8 mouse cellular contexts compared by ENCODE assay signal in the genomic region with DNA sequence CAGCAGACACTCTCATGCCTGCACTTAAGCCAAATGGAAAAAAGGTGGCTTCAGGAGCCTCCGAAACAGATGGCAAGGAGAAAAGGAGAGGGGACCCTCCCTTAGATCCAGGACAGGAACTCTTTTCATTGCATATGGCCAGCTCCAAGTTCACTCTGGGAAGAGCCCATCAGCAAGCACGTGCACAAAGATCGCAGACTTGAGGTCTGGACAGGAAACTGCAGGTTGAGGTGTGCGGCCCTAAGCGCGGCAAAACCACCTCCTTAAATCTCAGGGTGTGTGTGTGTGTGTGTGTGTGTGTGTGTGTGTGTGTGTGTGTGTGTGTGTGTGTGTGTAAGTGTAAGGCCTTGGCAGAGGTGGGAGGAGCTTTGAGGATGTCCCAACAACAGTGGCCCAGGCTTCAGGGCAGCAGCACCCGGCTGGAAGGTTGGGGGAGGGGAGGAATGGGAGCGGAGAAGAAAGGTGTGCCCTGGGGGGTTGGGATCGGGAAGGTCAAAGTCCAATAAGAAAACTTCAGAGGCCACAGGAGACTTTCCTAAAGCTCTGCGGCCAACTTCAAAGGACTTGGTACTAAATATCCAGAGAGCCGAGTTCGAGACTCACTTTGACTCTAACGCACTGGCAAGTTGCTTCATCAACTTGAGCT. TPM values are rescaled to one million over a fixed set of nuclear protein-coding genes. Genes with fewer than 3 reads are reported as not detected.
DNase-seq lines count a peak whose midpoint lies in the region; ATAC-seq and TF ChIP-seq lines count a peak whose summit lies in the region.

No protein-coding gene starts in this region.

- 19% methylated on average over 13 of the region's 13 CpGs for WGBS in hindbrain, embryonic 13.5 days
- WGBS in limb, embryonic 15.5 days, result 21% methylated on average over 13 of the region's 13 CpGs
- 27% methylated on average over 13 of the region's 13 CpGs for WGBS in small intestine, adult 2 months

- peak; percentile 69 for DNase-seq in cerebellum, adult 9-11 months
- no peak for DNase-seq in cerebellum, adult 9-10 months
- DNase-seq in MEL (ENCODE audit: low read depth, low spot score), result no peak
- no peak for DNase-seq in left cerebral cortex, adult 11 months (ENCODE audit: low spot score)
- DNase-seq in c-Kit-positive CD71-positive TER-119-positive erythroid progenitor cells, embryonic 14.5 days (ENCODE audit: low spot score), result no peak

- no peak for ATAC-seq in hindbrain, embryonic 13.5 days (ENCODE audit: low FRiP score)
- no peak for ATAC-seq in limb, embryonic 15.5 days (ENCODE audit: insufficient number of reproducible peaks, low FRiP score, low TSS enrichment, low read depth)

- TF ChIP-seq CTCF in MEL (IDR thresholded peaks at IDR 0.05 in 2 of 3, conservative IDR thresholded peaks at IDR 0.05 in 1 of 3; ENCODE audit: control insufficient read depth in 1 of 3, insufficient read depth in 1 of 3, low read depth in 2 of 3, low read length in 3 of 3, poor library complexity in 1 of 3, severe bottlenecking in 1 of 3), result no peak
- no peak for TF ChIP-seq CTCF in small intestine, adult 2 months (IDR thresholded peaks at IDR 0.05; ENCODE audit: extremely low read depth, insufficient read length, insufficient replicate concordance, low read depth, low read length)

- peak overlapping the region; percentile 65 to 73 for H3K4me3 ChIP-seq in MEL (ENCODE audit: control insufficient read depth in 1 of 2, insufficient read depth in 1 of 2, low read depth in 2 of 2, low read length in 2 of 2)
- peak overlapping the region; percentile 64 for H3K4me3 ChIP-seq in hindbrain, embryonic 13.5 days
- peak overlapping the region; percentile 67 for H3K4me3 ChIP-seq in limb, embryonic 15.5 days
- H3K4me3 ChIP-seq in small intestine, adult 2 months (ENCODE audit: low read depth, low read length), result peak overlapping the region; percentile 76

- TF ChIP-seq RAD21 in MEL (IDR thresholded peaks at IDR 0.05; ENCODE audit: low read depth, low read length), result no peak

- peak overlapping the region; percentile 77 for H3K4me2 ChIP-seq in hindbrain, embryonic 13.5 days
- peak overlapping the region; percentile 93 for H3K4me2 ChIP-seq in limb, embryonic 15.5 days

- peaks cover 0 to 10% of the 10 kb centered on the region in 2 experiments; a peak in 2 of 4 replicates for H3K36me3 ChIP-seq in MEL (ENCODE audit: control insufficient read depth in 1 of 2, insufficient read depth in 2 of 2, low read length in 2 of 2)
- H3K36me3 ChIP-seq in hindbrain, embryonic 13.5 days, result no peaks in the 10 kb centered on the region
- H3K36me3 ChIP-seq in limb, embryonic 15.5 days, result no peaks in the 10 kb centered on the region
- no peaks in the 10 kb centered on the region for H3K36me3 ChIP-seq in small intestine, adult 2 months (ENCODE audit: control insufficient read depth, insufficient read depth, low read length)

- H3K4me1 ChIP-seq in MEL (ENCODE audit: control insufficient read depth in 1 of 2, insufficient read depth in 2 of 2, low read length in 2 of 2), result peaks cover 11 to 28% of the 10 kb centered on the region in 2 experiments
- peaks cover 50% of the 10 kb centered on the region for H3K4me1 ChIP-seq in hindbrain, embryonic 13.5 days (replicated peaks)
- peaks cover 36% of the 10 kb centered on the region for H3K4me1 ChIP-seq in limb, embryonic 15.5 days
- peaks cover 21% of the 10 kb centered on the region; the same call in 1 of the 2 replicates for H3K4me1 ChIP-seq in small intestine, adult 2 months (ENCODE audit: control insufficient read depth, insufficient read depth, insufficient read length, low read length)

- no peak overlapping the region for H3K9ac ChIP-seq in MEL (ENCODE audit: control insufficient read depth, low read depth, low read length, poor library complexity, severe bottlenecking)
- no peak overlapping the region for H3K9ac ChIP-seq in hindbrain, embryonic 13.5 days
- H3K9ac ChIP-seq in limb, embryonic 15.5 days, result no peak overlapping the region

- no peaks in the 10 kb centered on the region for H3K27me3 ChIP-seq in MEL (ENCODE audit: control insufficient read depth in 1 of 2, insufficient read depth in 2 of 2, low read length in 2 of 2)
- peaks cover 43% of the 10 kb centered on the region for H3K27me3 ChIP-seq in hindbrain, embryonic 13.5 days
- peaks cover 33% of the 10 kb centered on the region for H3K27me3 ChIP-seq in limb, embryonic 15.5 days
- peaks cover 14% of the 10 kb centered on the region for H3K27me3 ChIP-seq in small intestine, adult 2 months (ENCODE audit: control insufficient read depth, insufficient read depth, low read length)

- no peaks in the 10 kb centered on the region for H3K9me3 ChIP-seq in MEL (replicated peaks; ENCODE audit: insufficient read depth, low read length)
- H3K9me3 ChIP-seq in hindbrain, embryonic 13.5 days, result no peaks in the 10 kb centered on the region
- no peaks in the 10 kb centered on the region for H3K9me3 ChIP-seq in limb, embryonic 15.5 days

- H3K27ac ChIP-seq in MEL (ENCODE audit: control insufficient read depth, low read depth, low read length), result no peak overlapping the region
- no peak overlapping the region for H3K27ac ChIP-seq in hindbrain, embryonic 13.5 days
- no peak overlapping the region for H3K27ac ChIP-seq in limb, embryonic 15.5 days
- peak overlapping the region; percentile 47 for H3K27ac ChIP-seq in small intestine, adult 2 months (ENCODE audit: insufficient read depth, low read depth, low read length)

- TF ChIP-seq POLR2A in MEL (IDR thresholded peaks at IDR 0.05; ENCODE audit: control insufficient read depth in 1 of 2, insufficient read depth in 1 of 2, low read depth in 1 of 2, low read length in 2 of 2, poor library complexity in 1 of 2), result no peak; a peak in 1 of 4 replicates
- no peak for TF ChIP-seq POLR2A in small intestine, adult 2 months (IDR thresholded peaks at IDR 0.05; ENCODE audit: low read depth, low read length)

- H3K79me2 ChIP-seq in MEL (ENCODE audit: control insufficient read depth, insufficient read depth, low read length, poor library complexity), result no peaks in the 10 kb centered on the region; the same call in 1 of the 2 replicates

- no peak for TF ChIP-seq EP300 in MEL (IDR thresholded peaks at IDR 0.05; ENCODE audit: low read depth in 1 of 2, low read length in 2 of 2)

TF ChIP-seq in MEL, 35 proteins besides CTCF, POLR2A, EP300 and RAD21:
- no peak for TF ChIP-seq HCFC1 (IDR thresholded peaks at IDR 0.05; ENCODE audit: low read depth, low read length)
- TF ChIP-seq MYC (IDR thresholded peaks at IDR 0.05; ENCODE audit: low read depth, low read length), result no peak
- no peak for TF ChIP-seq CHD1 (IDR thresholded peaks at IDR 0.05; ENCODE audit: low read depth, low read length)
- no peak for TF ChIP-seq JUND (IDR thresholded peaks at IDR 0.05; ENCODE audit: low read depth, low read length)
- TF ChIP-seq GABPA (IDR thresholded peaks at IDR 0.05; ENCODE audit: low read depth, low read length), result no peak
- TF ChIP-seq MXI1 (IDR thresholded peaks at IDR 0.05; ENCODE audit: low read depth, low read length), result no peak
- TF ChIP-seq ZNF384 (IDR thresholded peaks at IDR 0.05; ENCODE audit: low read depth, low read length), result no peak
- TF ChIP-seq UBTF (IDR thresholded peaks at IDR 0.05; ENCODE audit: borderline replicate concordance, insufficient read depth, low read depth, low read length), result no peak
- TF ChIP-seq ZKSCAN1 (IDR thresholded peaks at IDR 0.05; ENCODE audit: low read depth, low read length), result no peak
- no peak for TF ChIP-seq TCF12 (IDR thresholded peaks at IDR 0.05; ENCODE audit: low read depth, low read length)
- no peak for TF ChIP-seq MAX (IDR thresholded peaks at IDR 0.05; ENCODE audit: low read length)
- TF ChIP-seq POLR2AphosphoS5 (IDR thresholded peaks at IDR 0.05; ENCODE audit: borderline replicate concordance, low read depth, low read length), result no peak
- TF ChIP-seq TBP (IDR thresholded peaks at IDR 0.05; ENCODE audit: low read depth, low read length), result no peak
- no peak for TF ChIP-seq RCOR1 (IDR thresholded peaks at IDR 0.05; ENCODE audit: low read depth, low read length)

RNA-seq across cellular contexts. Expression of gene Cbx7, which starts 39.3 kb away (rescaled TPM):
- total RNA-seq in MEL (2012; rRNA removed), result 2.9 and 3.7 TPM in 2 replicates
- polyA plus RNA-seq in MEL (2012; ENCODE audit: insufficient read depth in 1 of 2, insufficient read length in 2 of 2, low read depth in 1 of 2, low replicate concordance in 2 of 2, missing spikeins in 1 of 2), result 10 to 100 TPM in 1 of 2 experiments, not detected in 1; 11.1 TPM
- polyA plus RNA-seq in hindbrain, embryonic 13.5 days (2015; fragmentation: Nextera tagmentation; extraction: Ambion mirVana), result 3.6 and 3.7 TPM in 2 replicates
- 2.4 and 2.8 TPM in 2 replicates for polyA plus RNA-seq in limb, embryonic 15.5 days (2015; fragmentation: Nextera tagmentation; extraction: Ambion mirVana)
- polyA plus RNA-seq in small intestine, adult 2 months (2012; rRNA removed), result 9.9 and 32.8 TPM in 2 replicates

RNA-seq across cellular contexts. Expression of gene Apobec3, which starts 40.2 kb away (rescaled TPM):
- 17.2 and 22.2 TPM in 2 replicates for total RNA-seq in MEL (2012; rRNA removed)
- 10 to 100 TPM in 1 of 2 experiments, not detected in 1; 38.6 TPM for polyA plus RNA-seq in MEL (2012; ENCODE audit: insufficient read depth in 1 of 2, insufficient read length in 2 of 2, low read depth in 1 of 2, low replicate concordance in 2 of 2, missing spikeins in 1 of 2)
- 4.5 and 4.7 TPM in 2 replicates for polyA plus RNA-seq in hindbrain, embryonic 13.5 days (2015; fragmentation: Nextera tagmentation; extraction: Ambion mirVana)
- polyA plus RNA-seq in limb, embryonic 15.5 days (2015; fragmentation: Nextera tagmentation; extraction: Ambion mirVana), result 14.7 and 15.3 TPM in 2 replicates
- 9.3 and 21.1 TPM in 2 replicates for polyA plus RNA-seq in small intestine, adult 2 months (2012; rRNA removed)
